7 mouse cellular contexts compared by ENCODE assay signal in genomic region chr13:51594656-51595311, GRCm38 (mm10). TPM values are rescaled to one million over a fixed set of nuclear protein-coding genes. Genes with fewer than 3 reads are reported as not detected.
DNase-seq lines count a peak whose midpoint lies in the region; ATAC-seq and TF ChIP-seq lines count a peak whose summit lies in the region.

No protein-coding gene starts in this region.

- no peaks in the 10 kb centered on the region; the same call in 1 of the 2 replicates for H3K4me1 ChIP-seq in embryonic fibroblast, embryonic 13.5 days (ENCODE audit: control insufficient read depth, insufficient read depth, low read length)
- no peaks in the 10 kb centered on the region for H3K4me1 ChIP-seq in intestine, postnatal 0 days (replicated peaks; ENCODE audit: control insufficient read depth, insufficient read depth, low read length)
- H3K4me1 ChIP-seq in midbrain, embryonic 11.5 days (ENCODE audit: control insufficient read depth, insufficient read depth, low read length) = no peaks in the 10 kb centered on the region

- H3K9ac ChIP-seq in intestine, postnatal 0 days (ENCODE audit: low read depth, low read length) = no peak overlapping the region
- peak overlapping the region; percentile 43; the same call in 1 of the 2 replicates for H3K9ac ChIP-seq in midbrain, embryonic 11.5 days (ENCODE audit: low read length)

- H3K4me2 ChIP-seq in intestine, postnatal 0 days (replicated peaks; ENCODE audit: low read depth) = peak overlapping the region; percentile 67
- peak overlapping the region; percentile 70 for H3K4me2 ChIP-seq in midbrain, embryonic 11.5 days

- no peaks in the 10 kb centered on the region for H3K36me3 ChIP-seq in intestine, postnatal 0 days (ENCODE audit: control insufficient read depth, insufficient read depth)
- no peaks in the 10 kb centered on the region for H3K36me3 ChIP-seq in midbrain, embryonic 11.5 days (ENCODE audit: control insufficient read depth, insufficient read depth, low read length)

- TF ChIP-seq CTCF in embryonic fibroblast, embryonic 13.5 days (IDR thresholded peaks at IDR 0.05; ENCODE audit: borderline replicate concordance, insufficient read depth, low read length) = no peak
- no peak for TF ChIP-seq CTCF in intestine, postnatal 0 days (IDR thresholded peaks at IDR 0.05; ENCODE audit: low read depth)

- WGBS in intestine, postnatal 0 days = under 1% methylated on average over 36 of the region's 36 CpGs
- WGBS in midbrain, embryonic 11.5 days = 1% methylated on average over 36 of the region's 36 CpGs

- H3K9me3 ChIP-seq in intestine, postnatal 0 days (ENCODE audit: control insufficient read depth) = no peaks in the 10 kb centered on the region
- peaks cover 3% of the 10 kb centered on the region; the same call in 1 of the 2 replicates for H3K9me3 ChIP-seq in midbrain, embryonic 11.5 days (ENCODE audit: control insufficient read depth, low read length)

- no peak for TF ChIP-seq POLR2A in embryonic fibroblast, embryonic 13.5 days (IDR thresholded peaks at IDR 0.05; ENCODE audit: low read depth, low read length)

- H3K4me3 ChIP-seq in embryonic fibroblast, embryonic 13.5 days (ENCODE audit: insufficient read depth, low read length) = peak overlapping the region; percentile 23
- H3K4me3 ChIP-seq in intestine, postnatal 0 days (ENCODE audit: low read depth, low read length) = peak overlapping the region; percentile 25; the same call in 1 of the 2 replicates
- H3K4me3 ChIP-seq in midbrain, embryonic 11.5 days (ENCODE audit: low read depth, low read length) = peak overlapping the region; percentile 39

- peak; percentile 18 for DNase-seq in urinary bladder, postnatal 14 days (ENCODE audit: low spot score)
- DNase-seq in urinary bladder, postnatal 4 days (ENCODE audit: low spot score in 2 of 2) = no peak
- DNase-seq in midbrain, embryonic 11.5 days (ENCODE audit: low spot score, missing footprints) = peak; percentile 95
- DNase-seq in testis, postnatal 14 days (ENCODE audit: low spot score) = peak; percentile 23
- DNase-seq in adipocyte (ENCODE audit: low spot score) = no peak

- no peak overlapping the region for H3K27ac ChIP-seq in embryonic fibroblast, embryonic 13.5 days (ENCODE audit: insufficient read depth, low read length)
- H3K27ac ChIP-seq in intestine, postnatal 0 days (ENCODE audit: low read depth, low read length) = no peak overlapping the region
- H3K27ac ChIP-seq in midbrain, embryonic 11.5 days (ENCODE audit: low read depth, low read length) = no peak overlapping the region

- no peak for ATAC-seq in intestine, postnatal 0 days
- peak; percentile 58; the same call in 1 of the 2 replicates for ATAC-seq in midbrain, embryonic 11.5 days (ENCODE audit: low FRiP score)

- H3K27me3 ChIP-seq in intestine, postnatal 0 days (replicated peaks; ENCODE audit: control insufficient read depth, insufficient read depth, low read length) = peaks cover 12% of the 10 kb centered on the region; the same call in 1 of the 2 replicates
- H3K27me3 ChIP-seq in midbrain, embryonic 11.5 days (ENCODE audit: control insufficient read depth, insufficient read depth, low read length) = no peaks in the 10 kb centered on the region

RNA-seq across cellular contexts. Expression of gene Shc3, which starts 25.6 kb away (rescaled TPM):
- 0.43 and 0.68 TPM in 2 replicates for polyA plus RNA-seq in embryonic fibroblast, embryonic 13.5 days (2011; ENCODE audit: insufficient read length, low read depth, missing spikeins)
- polyA plus RNA-seq in intestine, postnatal 0 days (2015; fragmentation: Nextera tagmentation; extraction: Ambion mirVana) = 0.17 TPM in 2 replicates
- polyA plus RNA-seq in midbrain, embryonic 11.5 days (2014; fragmentation: Nextera tagmentation; extraction: Ambion mirVana) = 4.5 and 5.7 TPM in 2 replicates

RNA-seq across cellular contexts. Expression of gene Cks2, which starts 50.2 kb away (rescaled TPM):
- 102 and 144 TPM in 2 replicates for polyA plus RNA-seq in embryonic fibroblast, embryonic 13.5 days (2011; ENCODE audit: insufficient read length, low read depth, missing spikeins)
- 109 and 119 TPM in 2 replicates for polyA plus RNA-seq in intestine, postnatal 0 days (2015; fragmentation: Nextera tagmentation; extraction: Ambion mirVana)
- polyA plus RNA-seq in midbrain, embryonic 11.5 days (2014; fragmentation: Nextera tagmentation; extraction: Ambion mirVana) = 364 and 404 TPM in 2 replicates

RNA-seq across cellular contexts. Expression of gene Secisbp2, which starts 56.7 kb away (rescaled TPM):
- polyA plus RNA-seq in embryonic fibroblast, embryonic 13.5 days (2011; ENCODE audit: insufficient read length, low read depth, missing spikeins) = 12.2 and 15.7 TPM in 2 replicates
- polyA plus RNA-seq in intestine, postnatal 0 days (2015; fragmentation: Nextera tagmentation; extraction: Ambion mirVana) = 20.2 and 26.1 TPM in 2 replicates
- 22.7 and 28.5 TPM in 2 replicates for polyA plus RNA-seq in midbrain, embryonic 11.5 days (2014; fragmentation: Nextera tagmentation; extraction: Ambion mirVana)

Comparison
In these comparisons a context has a peak if more than half of its experiments do, and no peak if none do; other contexts are left out.
1. DNase-seq: peak in urinary bladder, postnatal 14 days (single experiment), midbrain, embryonic 11.5 days (single experiment) and testis, postnatal 14 days (single experiment); none in urinary bladder, postnatal 4 days (0 of 2) and adipocyte (single experiment).
2. Peak in every context shown above with its lines, with median percentiles within 50 percentile points of each other: H3K4me3 ChIP-seq.